Mouse (Mus musculus) mature B cell (primary cell): ENCODE measurements around the gene Pbrm1.

Source experiments
- in situ Hi-C: fragments of 300-500 bp; cut with MboI; formaldehyde crosslinking; loops from 2 replicates; pipeline ENCODE4 v1.14.3; 2019

Gene Pbrm1

GRCm38 (mm10) chr14:31133023-31133665 is 114.2 kb downstream of the Pbrm1 start:
- in situ Hi-C loops, result no loop called here

- in situ Hi-C loops, result no loop called here
Measured at GRCm38 (mm10) chr14:31134015-31135000, 115.4 kb downstream of the Pbrm1 start.

- in situ Hi-C loops, result no loop called here
Measured at GRCm38 (mm10) chr14:31135495-31136410, 116.8 kb downstream of the Pbrm1 start.

GRCm38 (mm10) chr14:31136411-31137280 is 117.7 kb downstream of the Pbrm1 start:
- in situ Hi-C loops, result no loop called here

GRCm38 (mm10) chr14:31137281-31137595 is 118.3 kb downstream of the Pbrm1 start:
- in situ Hi-C loops, result no loop called here

- in situ Hi-C loops, result no loop called here
Measured at GRCm38 (mm10) chr14:31137791-31138190, 118.9 kb downstream of the Pbrm1 start.

GRCm38 (mm10) chr14:31138219-31138896 is 119.4 kb downstream of the Pbrm1 start:
- in situ Hi-C loops, result no loop called here

GRCm38 (mm10) chr14:31138897-31139429 is 120.0 kb downstream of the Pbrm1 start:
- in situ Hi-C loops, result no loop called here

GRCm38 (mm10) chr14:31139666-31140065 is 120.7 kb downstream of the Pbrm1 start:
- in situ Hi-C loops, result no loop called here

GRCm38 (mm10) chr14:31140141-31140540 is 121.2 kb downstream of the Pbrm1 start:
- in situ Hi-C loops, result no loop called here

- in situ Hi-C loops, result no loop called here
Measured at GRCm38 (mm10) chr14:31141011-31141410, 122.1 kb downstream of the Pbrm1 start.

- in situ Hi-C loops, result no loop called here
Measured at GRCm38 (mm10) chr14:31145694-31146093, 126.8 kb downstream of the Pbrm1 start.

GRCm38 (mm10) chr14:31160196-31161150 is 141.5 kb downstream of the Pbrm1 start:
- in situ Hi-C loops, result no loop called here

- in situ Hi-C loops, result no loop called here
Measured at GRCm38 (mm10) chr14:31161191-31161590, 142.3 kb downstream of the Pbrm1 start.

- in situ Hi-C loops, result no loop called here
Measured at GRCm38 (mm10) chr14:31161638-31162037, 142.7 kb downstream of the Pbrm1 start.

- in situ Hi-C loops, result no loop called here
Measured at GRCm38 (mm10) chr14:31164067-31164466, 145.1 kb downstream of the Pbrm1 start.

GRCm38 (mm10) chr14:31165010-31165409 is 146.1 kb downstream of the Pbrm1 start:
- in situ Hi-C loops, result no loop called here

- in situ Hi-C loops, result no loop called here
Measured at GRCm38 (mm10) chr14:31165458-31165857, 146.5 kb downstream of the Pbrm1 start.
